Mouse (Mus musculus): ENCODE measurements at regions not wholly inside any gene's neighbourhood (a gene's known extent, or its start where the extent isn't known, plus 50 kb on each side); places are given as distances from the start of the nearest gene placed in this dataset.
"Not testable (repeated sequence)": the region's sequence is repeated elsewhere in the genome, so short reads cannot be mapped to it uniquely, and the experiment has no call there.

DNA sequence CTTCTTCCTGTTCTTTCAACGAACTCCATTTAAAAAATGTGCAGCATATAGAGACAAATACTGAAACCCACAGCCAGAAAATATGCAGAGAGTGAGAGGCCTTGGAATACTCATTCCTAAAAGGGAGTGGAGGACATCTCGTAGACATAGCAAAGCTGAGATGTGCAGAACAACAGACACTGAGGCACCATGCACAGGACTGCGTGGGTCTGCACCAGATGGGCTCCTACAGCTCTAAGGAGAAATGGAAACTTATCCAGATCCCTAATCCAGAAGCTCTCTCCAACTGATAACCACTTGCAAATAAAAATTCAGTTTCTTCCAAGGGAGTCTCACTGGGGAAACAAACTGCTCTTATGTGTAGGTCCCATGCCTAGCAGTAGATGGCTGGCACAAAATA is 101.6 kb downstream of the Slc25a24 start:
- peak; percentile 3 for DNase-seq (ENCODE audit: low spot score in 2 of 2)

DNA sequence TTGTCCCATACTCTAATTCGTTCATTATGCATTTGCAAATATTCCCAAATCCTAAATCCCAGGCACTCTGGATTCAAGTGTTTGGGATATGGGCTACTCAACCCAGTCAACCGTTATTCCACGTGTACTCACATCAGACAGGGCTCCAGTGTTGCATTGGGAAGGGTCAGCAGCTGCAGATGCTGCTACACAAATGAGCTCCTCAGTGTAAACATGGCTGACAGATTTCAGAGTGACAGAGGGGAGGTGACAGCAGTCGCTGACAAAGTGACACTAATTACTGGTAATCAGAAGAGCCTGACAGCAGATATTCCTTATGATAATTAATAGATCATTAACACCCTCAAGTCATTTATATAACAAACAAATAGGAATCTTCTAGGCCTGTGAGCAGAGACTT is 106.2 kb upstream of the Vav3 start:
- no peak for DNase-seq (ENCODE audit: low spot score in 2 of 2)

DNA sequence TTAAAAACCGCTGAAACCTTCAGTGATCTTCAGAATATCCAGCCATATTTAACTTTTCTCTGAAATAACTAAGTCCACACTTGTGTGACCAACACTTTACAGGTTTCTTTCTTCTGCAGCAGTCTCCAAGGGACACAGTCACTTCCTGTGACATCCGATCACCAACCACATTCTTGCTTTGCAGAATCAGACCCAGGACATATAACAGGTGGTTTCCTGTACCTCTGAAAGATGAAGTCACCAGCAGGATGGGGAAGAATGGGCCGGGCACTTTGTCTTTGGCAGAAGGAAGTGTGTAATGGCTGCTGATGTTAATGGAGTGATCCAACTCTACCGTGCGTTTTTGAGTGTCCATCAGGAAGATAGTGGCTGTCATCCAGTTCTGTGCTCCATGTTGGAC is 103.5 kb upstream of the Vav3 start:
- no peak for DNase-seq (ENCODE audit: low spot score in 2 of 2)

DNA sequence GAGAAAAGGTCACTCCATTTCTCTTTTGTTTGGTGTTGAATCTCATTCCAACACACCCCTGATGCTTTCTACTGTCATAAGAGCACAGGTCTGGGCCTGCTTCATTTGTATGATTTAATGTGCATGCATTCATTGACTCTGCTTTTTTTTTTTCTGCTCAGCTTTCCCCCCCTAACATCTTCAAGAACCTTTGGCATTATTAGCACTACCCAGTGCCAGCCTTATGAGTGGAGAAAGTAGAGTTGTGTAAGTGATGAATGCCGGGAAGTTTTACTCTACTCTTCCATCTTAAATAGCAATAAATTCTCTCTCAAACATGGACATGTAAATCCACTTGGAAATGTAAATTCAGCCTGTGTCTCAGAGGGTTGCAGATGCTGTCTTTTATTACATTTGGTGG is 97.0 kb upstream of the Vav3 start:
- DNase-seq (ENCODE audit: low spot score in 2 of 2): no peak

DNA sequence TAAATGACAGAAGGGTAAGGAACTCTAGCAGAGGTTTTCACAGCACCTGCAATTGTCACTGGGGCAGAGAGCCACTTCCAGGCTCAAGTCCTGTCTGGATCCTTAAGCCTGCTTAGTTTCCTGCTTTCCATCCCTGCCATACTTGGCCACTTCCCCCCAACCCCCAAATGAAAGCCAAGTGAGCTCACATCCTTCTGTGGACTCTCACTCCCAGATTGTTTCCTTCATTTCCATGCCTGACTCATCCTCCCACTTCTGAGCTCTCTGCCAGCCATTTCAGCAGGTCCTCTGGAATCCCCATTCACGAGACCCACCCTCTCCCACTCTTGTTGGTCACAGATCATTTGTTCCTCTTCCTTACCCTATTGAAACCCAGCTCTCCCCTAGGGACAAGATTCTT is 91.7 kb upstream of the Vav3 start:
- peak; percentile 27 to 49 for DNase-seq (ENCODE audit: low spot score in 2 of 2)

DNA sequence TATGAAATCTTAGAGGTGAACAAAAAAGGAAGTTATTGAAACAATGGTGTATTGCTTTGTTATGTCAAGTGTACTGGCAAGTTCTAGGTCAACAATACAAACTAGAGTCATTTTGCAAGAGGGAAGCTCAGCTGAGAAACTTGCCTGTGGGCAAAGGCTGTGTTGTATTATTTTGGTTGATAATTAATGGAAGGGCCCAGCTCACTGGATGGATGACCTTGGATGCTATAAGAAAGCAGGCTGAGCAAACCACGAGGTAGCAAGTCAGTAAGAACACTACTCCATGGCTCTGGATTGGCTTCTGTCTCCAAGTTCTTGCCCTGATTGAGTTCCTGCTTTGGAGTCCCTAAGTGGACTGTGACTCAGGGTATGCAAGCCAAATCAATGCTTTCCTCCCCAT is 91.1 kb upstream of the Vav3 start:
- no peak for DNase-seq (ENCODE audit: low spot score in 2 of 2)

- DNase-seq (ENCODE audit: low spot score in 2 of 2): no peak
These were observed 90.5 kb upstream of the Vav3 start for GRCm38 (mm10) chr3:109249989-109250388.

- DNase-seq (ENCODE audit: low spot score in 2 of 2): no peak
These were observed 88.7 kb upstream of the Vav3 start for GRCm38 (mm10) chr3:109251716-109252115.

GRCm38 (mm10) chr3:109254001-109254630 is 86.3 kb upstream of the Vav3 start:
- DNase-seq (ENCODE audit: low spot score in 2 of 2): no peak

- DNase-seq (ENCODE audit: low spot score in 2 of 2): no peak
These were observed 85.5 kb upstream of the Vav3 start for GRCm38 (mm10) chr3:109254957-109255356.

DNA sequence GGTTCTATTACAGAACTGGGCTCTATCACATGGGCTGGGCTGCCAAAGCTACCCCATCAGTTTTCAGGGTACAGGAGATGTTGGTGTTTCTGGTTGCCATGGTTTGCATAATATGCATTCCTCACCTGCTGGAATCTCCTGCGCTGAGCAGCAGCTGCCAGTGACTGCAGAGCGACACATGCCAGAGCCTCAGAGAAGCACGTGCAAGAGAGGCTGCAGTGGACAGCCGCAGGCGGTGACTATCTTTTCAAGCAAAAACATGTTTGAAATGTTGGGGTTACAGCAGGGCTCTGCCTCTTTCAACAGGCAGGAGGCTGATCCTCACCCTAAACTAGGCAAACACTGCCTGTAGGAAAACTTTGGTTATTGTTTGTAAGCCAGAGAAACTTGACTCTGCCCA is 83.7 kb upstream of the Vav3 start:
- DNase-seq (ENCODE audit: low spot score in 2 of 2): no peak

- DNase-seq (ENCODE audit: low spot score in 2 of 2): not testable (repeated sequence)
These were observed 73.5 kb upstream of the Vav3 start for GRCm38 (mm10) chr3:109266947-109267346.

DNA sequence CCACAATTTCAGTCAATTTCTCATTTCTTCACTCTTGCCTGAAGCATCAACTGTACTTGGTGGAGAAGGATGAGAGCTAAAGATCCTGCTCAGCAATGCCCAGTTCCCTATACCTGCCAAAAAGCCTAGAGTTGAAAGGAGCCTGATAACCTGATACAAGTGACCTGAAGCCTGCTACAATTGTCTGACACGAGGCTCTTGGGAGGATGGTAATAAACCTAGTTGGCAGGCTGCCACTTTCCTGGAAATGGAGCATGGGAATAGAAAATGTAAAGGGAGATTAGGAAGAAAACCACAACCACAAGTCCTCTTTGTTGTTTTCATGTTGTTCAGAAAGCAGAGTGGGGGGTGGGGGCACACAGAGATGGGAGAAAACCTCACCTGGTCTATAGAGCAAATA is 69.7 kb upstream of the Vav3 start:
- no peak for DNase-seq (ENCODE audit: low spot score in 2 of 2)

GRCm38 (mm10) chr3:109273074-109273801 is 67.2 kb upstream of the Vav3 start:
- peak; percentile 64 for DNase-seq (ENCODE audit: low spot score in 2 of 2)

DNA sequence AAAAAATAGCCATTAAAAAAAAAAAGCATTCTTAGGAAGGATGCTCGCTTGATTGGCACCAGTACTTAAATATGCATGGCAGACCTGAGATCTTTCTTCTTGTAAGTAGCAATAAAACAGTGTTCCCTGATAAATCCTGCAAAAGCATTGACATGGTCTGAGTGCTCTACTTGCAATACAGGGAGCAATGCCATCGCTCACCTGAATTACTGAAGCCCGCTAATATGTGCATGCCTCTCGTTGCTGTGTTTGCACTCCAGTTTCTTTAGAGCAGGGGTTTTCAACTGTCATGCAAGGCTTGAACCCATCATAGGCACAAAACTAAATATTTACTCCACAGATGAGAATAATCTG is 66.7 kb upstream of the Vav3 start:
- DNase-seq (ENCODE audit: low spot score in 2 of 2): no peak

DNA sequence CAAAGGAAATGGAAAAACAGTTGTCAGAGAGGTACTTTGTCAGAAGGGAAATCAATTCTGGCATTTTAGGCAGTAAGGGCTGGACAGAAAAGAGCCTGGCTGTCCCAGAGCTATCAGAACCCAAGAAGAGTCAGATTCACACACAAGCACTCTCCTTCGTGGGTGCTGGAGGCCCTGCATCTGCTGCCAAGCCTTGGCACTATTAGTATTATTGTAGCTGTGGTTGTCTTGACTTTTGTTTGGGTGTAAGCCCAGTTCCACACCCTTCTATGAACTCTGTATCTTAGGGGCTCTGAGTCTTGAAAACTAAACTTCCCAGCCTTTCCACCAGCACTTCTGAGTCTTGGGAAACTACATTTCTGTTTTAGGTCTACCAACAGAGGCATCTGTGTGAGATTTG is 61.4 kb upstream of the Vav3 start:
- no peak for DNase-seq (ENCODE audit: low spot score in 2 of 2)

GRCm38 (mm10) chr3:109286590-109286989 is 53.9 kb upstream of the Vav3 start:
- DNase-seq (ENCODE audit: low spot score in 2 of 2): no peak
